Mouse (Mus musculus): ENCODE measurements at regions not wholly inside any gene's neighbourhood (a gene's known extent, or its start where the extent isn't known, plus 50 kb on each side); places are given as distances from the start of the nearest gene placed in this dataset.

- TF ChIP-seq CTCF (IDR thresholded peaks at IDR 0.05; ENCODE audit: insufficient read depth, low read depth, low read length), result no peak
- no peak for TF ChIP-seq POLR2A (IDR thresholded peaks at IDR 0.05; ENCODE audit: insufficient read depth, low read depth, low read length)
Observed at GRCm38 (mm10) chr13:99815786-99816185, 85.1 kb downstream of the Cartpt start.

Measured in olfactory bulb, adult 2 months (tissue).